Mouse (Mus musculus) liver, embryonic 13.5 days (tissue): ENCODE data around the gene Pmf1. TPM values are rescaled to one million over a fixed set of nuclear protein-coding genes. Genes with fewer than 3 reads are reported as not detected.

Source experiments
- ATAC-seq: fragments of 200-750 bp; cut with Nextera tagmentation; 2 replicates; pipeline ENCODE4 v1.8.0; 2017; ENCODE audit warnings: low read depth, mild to moderate bottlenecking, moderate number of reproducible peaks, moderate library complexity
- DNase-seq: peaks from one replicate; pipeline ENCODE4 v3.0.0; 2022
- H3K27ac ChIP-seq: fragments of 300-500 bp; sonication (generic); 2 replicates; pipeline ENCODE4 v1.5.1; 2015; ENCODE audit warnings: moderate library complexity, mild to moderate bottlenecking, inconsistent platforms
- H3K27me3 ChIP-seq: fragments of 300-500 bp; sonication (generic); 2 replicates; pipeline ENCODE4 v1.6.1; 2015; ENCODE audit warnings: mild to moderate bottlenecking, inconsistent platforms
- H3K36me3 ChIP-seq: fragments of 300-500 bp; sonication (generic); 2 replicates; pipeline ENCODE4 v1.6.1; 2015; ENCODE audit warnings: mild to moderate bottlenecking, inconsistent platforms
- H3K4me1 ChIP-seq: fragments of 300-500 bp; sonication (generic); replicated peaks from 2 replicates; pipeline ENCODE4 v1.6.1; 2015; ENCODE audit warnings: inconsistent platforms
- H3K4me2 ChIP-seq: fragments of 300-500 bp; sonication (generic); 2 replicates; pipeline ENCODE4 v1.6.1; 2015; ENCODE audit warnings: inconsistent platforms, mild to moderate bottlenecking, moderate library complexity
- H3K4me3 ChIP-seq: fragments of 300-500 bp; sonication (generic); replicated peaks from 2 replicates; pipeline ENCODE4 v1.5.1; 2015; ENCODE audit warnings: mild to moderate bottlenecking, inconsistent platforms
- H3K9ac ChIP-seq: fragments of 300-500 bp; sonication (generic); 2 replicates; pipeline ENCODE4 v1.6.1; 2015; ENCODE audit warnings: mild to moderate bottlenecking, inconsistent platforms
- H3K9me3 ChIP-seq: fragments of 300-500 bp; sonication (generic); replicated peaks from 2 replicates; pipeline ENCODE4 v1.6.1; 2016; ENCODE audit warnings: inconsistent platforms
- WGBS: fragments of 180-500 bp; shearing (Covaris S2); methylation state at CpG from one replicate; pipeline ENCODE4 v1.1.7; 2015; ENCODE audit not compliant: insufficient replicate concordance; 5-methylcytosine and 5-hydroxymethylcytosine counted together
- polyA plus RNA-seq: library from polyadenylated mRNA; unstranded; fragments of >200 nt; fragmentation: Nextera tagmentation; extraction: Ambion mirVana; gene quantifications from 2 replicates; pipeline ENCODE4 v1.2.1, GENCODE M21; 2015

Pmf1 gene
- polyA plus RNA-seq, 1 experiment from 2014 or later = 97.1 TPM

- ATAC-seq (no peak), DNase-seq (no peak)
- H3K27ac ChIP-seq = no peak overlapping the region
- peaks cover 46% of the 10 kb centered on the region for H3K4me1 ChIP-seq
- H3K4me2 ChIP-seq = no peak overlapping the region
- peaks cover 6% of the 10 kb centered on the region; the same call in 1 of the 2 replicates for H3K36me3 ChIP-seq
- 64% methylated on average over 12 of the region's 12 CpGs for WGBS
- H3K27me3 ChIP-seq = peaks cover 65% of the 10 kb centered on the region
- no peaks in the 10 kb centered on the region for H3K9me3 ChIP-seq
- no peak overlapping the region for H3K9ac ChIP-seq
- H3K4me3 ChIP-seq = no peak overlapping the region
Observed at GRCm38 (mm10) chr3:88450379-88451131, 40.4 kb upstream of the Pmf1 start.

- H3K27me3 ChIP-seq = peaks cover 64% of the 10 kb centered on the region
Observed at GRCm38 (mm10) chr3:88449395-88450023, 39.4 kb upstream of the Pmf1 start.

GRCm38 (mm10) chr3:88448443-88448842, 38.3 kb upstream of the Pmf1 start:
- Histone ChIP-seq H3K27me3 (peaks cover 56% of the 10 kb centered on the region), H3K36me3 (peaks cover 6% of the 10 kb centered on the region; the same call in 1 of the 2 replicates), H3K9me3 (no peaks in the 10 kb centered on the region), H3K4me2 (no peak overlapping the region), H3K27ac (peak overlapping the region; percentile 14; the same call in 1 of the 2 replicates), H3K4me3 (no peak overlapping the region), H3K9ac (no peak overlapping the region), H3K4me1 (peaks cover 36% of the 10 kb centered on the region)
- 57% methylated on average over 8 of the region's 8 CpGs for WGBS
- ATAC-seq (no peak), DNase-seq (no peak)

More at GRCm38 (mm10) chr3:88449395-88450023, 39.4 kb upstream of the Pmf1 start:
- H3K9ac ChIP-seq = no peak overlapping the region
- peaks cover 35% of the 10 kb centered on the region for H3K4me1 ChIP-seq
- WGBS = 19% methylated on average over 21 of the region's 21 CpGs
- DNase-seq (no peak), ATAC-seq (no peak)
- H3K27ac ChIP-seq = no peak overlapping the region
- no peaks in the 10 kb centered on the region for H3K9me3 ChIP-seq
- peaks cover 6% of the 10 kb centered on the region; the same call in 1 of the 2 replicates for H3K36me3 ChIP-seq
- H3K4me3 ChIP-seq = no peak overlapping the region
- H3K4me2 ChIP-seq = peak overlapping the region; percentile 28; the same call in 1 of the 2 replicates

- H3K4me2 ChIP-seq = no peak overlapping the region
- H3K9ac ChIP-seq = 0 out of 2 replicates have a peak overlapping the region, but pooled peaks have one; percentile 19
- H3K36me3 ChIP-seq = peaks cover 6% of the 10 kb centered on the region; the same call in 1 of the 2 replicates
- H3K9me3 ChIP-seq = no peaks in the 10 kb centered on the region
- DNase-seq (no peak), ATAC-seq (no peak)
- no peak overlapping the region for H3K4me3 ChIP-seq
- 47% methylated on average over 8 of the region's 8 CpGs for WGBS
- 0 out of 2 replicates have a peak overlapping the region, but pooled peaks have one; percentile 14 for H3K27ac ChIP-seq
- peaks cover 33% of the 10 kb centered on the region for H3K4me1 ChIP-seq
- peaks cover 49% of the 10 kb centered on the region for H3K27me3 ChIP-seq
Observed at GRCm38 (mm10) chr3:88447676-88448183, 37.6 kb upstream of the Pmf1 start.

GRCm38 (mm10) chr3:88446471-88447123, 36.5 kb upstream of the Pmf1 start:
- no peak overlapping the region for H3K4me3 ChIP-seq
- DNase-seq = no peak
- no peaks in the 10 kb centered on the region for H3K9me3 ChIP-seq
- no peak overlapping the region for H3K9ac ChIP-seq
- peaks cover 33% of the 10 kb centered on the region for H3K4me1 ChIP-seq
- H3K36me3 ChIP-seq = no peaks in the 10 kb centered on the region
- no peak overlapping the region for H3K4me2 ChIP-seq
- H3K27ac ChIP-seq = no peak overlapping the region
- WGBS = 33% methylated on average over 8 of the region's 8 CpGs
- ATAC-seq = no peak
- peaks cover 42% of the 10 kb centered on the region for H3K27me3 ChIP-seq

- Histone ChIP-seq H3K27me3 (peaks cover 41% of the 10 kb centered on the region), H3K36me3 (no peaks in the 10 kb centered on the region), H3K9ac (no peak overlapping the region), H3K4me1 (peaks cover 34% of the 10 kb centered on the region), H3K4me2 (no peak overlapping the region), H3K27ac (no peak overlapping the region), H3K9me3 (no peaks in the 10 kb centered on the region), H3K4me3 (no peak overlapping the region)
- ATAC-seq = peak; percentile 56; the same call in 1 of the 2 replicates
- no peak for DNase-seq
- WGBS = 40% methylated on average over 7 of the region's 7 CpGs
Observed at GRCm38 (mm10) chr3:88442888-88443287, 32.8 kb upstream of the Pmf1 start.

- H3K27ac ChIP-seq = no peak overlapping the region
- no peaks in the 10 kb centered on the region for H3K36me3 ChIP-seq
- no peaks in the 10 kb centered on the region for H3K9me3 ChIP-seq
- H3K27me3 ChIP-seq = peaks cover 43% of the 10 kb centered on the region
- no peak overlapping the region for H3K4me2 ChIP-seq
- peaks cover 34% of the 10 kb centered on the region for H3K4me1 ChIP-seq
- no peak overlapping the region for H3K9ac ChIP-seq
- ATAC-seq = no peak
- no peak for DNase-seq
- H3K4me3 ChIP-seq = no peak overlapping the region
- WGBS = 70% methylated on average over 12 of the region's 12 CpGs
Observed at GRCm38 (mm10) chr3:88442488-88442887, 32.4 kb upstream of the Pmf1 start.

GRCm38 (mm10) chr3:88440500-88441381, 30.6 kb upstream of the Pmf1 start:
- Histone ChIP-seq H3K4me3 (peak overlapping the region; percentile 10; the same call in 1 of the 2 replicates), H3K9me3 (no peaks in the 10 kb centered on the region), H3K27ac (no peak overlapping the region), H3K9ac (peak overlapping the region; percentile 29), H3K27me3 (peaks cover 55% of the 10 kb centered on the region), H3K36me3 (no peaks in the 10 kb centered on the region), H3K4me2 (peak overlapping the region; percentile 44), H3K4me1 (peaks cover 42% of the 10 kb centered on the region)
- DNase-seq = no peak
- ATAC-seq = no peak
- 13% methylated on average over 27 of the region's 27 CpGs for WGBS

GRCm38 (mm10) chr3:88439582-88439981, 29.5 kb upstream of the Pmf1 start:
- Histone ChIP-seq H3K9ac (no peak overlapping the region), H3K4me2 (no peak overlapping the region), H3K9me3 (no peaks in the 10 kb centered on the region), H3K4me3 (no peak overlapping the region), H3K27me3 (peaks cover 59% of the 10 kb centered on the region), H3K4me1 (peaks cover 42% of the 10 kb centered on the region), H3K27ac (no peak overlapping the region), H3K36me3 (0 out of 2 replicates have a peak, but pooled peaks cover 2% of the 10 kb centered on the region)
- 49% methylated on average over 4 of the region's 4 CpGs for WGBS
- DNase-seq (no peak), ATAC-seq (no peak)

GRCm38 (mm10) chr3:88437454-88437853, 27.3 kb upstream of the Pmf1 start:
- DNase-seq (no peak), ATAC-seq (no peak)
- Histone ChIP-seq H3K4me2 (no peak overlapping the region), H3K4me3 (no peak overlapping the region), H3K36me3 (0 out of 2 replicates have a peak, but pooled peaks cover 6% of the 10 kb centered on the region), H3K27ac (no peak overlapping the region), H3K4me1 (peaks cover 37% of the 10 kb centered on the region), H3K27me3 (peaks cover 59% of the 10 kb centered on the region), H3K9me3 (no peaks in the 10 kb centered on the region), H3K9ac (no peak overlapping the region)
- WGBS = 64% methylated on average over 10 of the region's 10 CpGs
